Mouse (Mus musculus) kidney, postnatal 10 days (tissue): ENCODE results near the gene Polr2j.
"Not testable (repeated sequence)": the region's sequence is repeated elsewhere in the genome, so short reads cannot be mapped to it uniquely, and the experiment has no call there.

Experiments
- DNase-seq: peaks from one replicate; pipeline ENCODE4 v3.0.0; 2021; ENCODE audit warnings: mixed read lengths

Gene Polr2j

DNA sequence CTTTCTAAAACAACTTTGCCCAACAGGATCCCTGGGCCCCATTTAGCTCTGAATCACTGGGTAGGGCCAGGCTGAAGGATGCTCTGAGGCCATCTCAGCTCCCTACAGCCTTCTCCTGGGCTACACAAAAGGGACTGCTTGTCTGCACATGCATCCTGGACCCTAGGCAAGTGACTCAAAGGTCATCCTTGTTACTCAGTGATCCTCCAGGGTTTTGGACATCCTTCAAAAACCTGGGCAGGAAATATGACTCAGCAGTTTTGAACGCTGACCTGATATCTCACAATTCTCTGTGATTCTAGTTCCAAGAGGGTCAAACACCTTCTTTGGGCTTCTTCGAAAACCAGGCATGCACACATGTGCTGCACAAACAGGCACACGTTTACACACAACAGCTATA lies 7.4 kb upstream of the Polr2j start:
- no peak for DNase-seq

DNA sequence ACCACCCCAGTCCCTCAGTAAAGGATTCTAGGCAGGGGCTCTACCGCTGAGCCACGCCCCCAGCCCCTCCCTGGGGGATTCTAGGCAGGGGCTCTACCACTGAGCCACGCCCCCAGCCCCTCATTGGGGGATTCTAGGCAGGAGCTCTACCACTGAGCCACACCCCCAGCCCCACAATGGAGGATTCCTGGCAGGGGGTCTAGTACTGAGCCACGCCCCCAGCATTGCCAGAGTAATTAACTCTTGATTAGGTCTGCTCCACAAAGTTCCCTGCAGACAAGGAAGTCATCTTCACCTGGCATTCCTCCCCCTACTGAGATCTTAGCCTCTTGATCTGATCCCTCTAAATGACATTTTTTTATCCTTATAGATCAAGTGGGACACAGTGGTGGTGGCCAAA lies 2.9 kb upstream of the Polr2j start:
- DNase-seq = not testable (repeated sequence)

DNA sequence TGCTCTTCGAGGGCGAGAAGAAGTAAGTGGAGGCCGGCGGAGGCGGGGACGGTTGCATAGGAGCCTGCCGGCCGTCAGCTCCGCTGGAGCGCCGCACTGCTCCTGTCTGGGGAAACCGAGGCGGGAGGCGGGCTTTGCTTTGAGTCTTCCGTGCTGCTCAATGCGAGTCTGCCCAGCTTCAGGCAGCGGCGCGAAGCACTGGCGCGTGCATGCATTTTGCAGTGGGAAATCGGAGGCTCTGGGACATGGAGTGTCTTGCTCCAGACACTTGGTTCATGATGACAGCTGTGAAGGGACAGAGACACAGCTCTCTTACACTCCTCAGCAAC lies 317 bp downstream of the Polr2j start:
- DNase-seq = no peak

DNA sequence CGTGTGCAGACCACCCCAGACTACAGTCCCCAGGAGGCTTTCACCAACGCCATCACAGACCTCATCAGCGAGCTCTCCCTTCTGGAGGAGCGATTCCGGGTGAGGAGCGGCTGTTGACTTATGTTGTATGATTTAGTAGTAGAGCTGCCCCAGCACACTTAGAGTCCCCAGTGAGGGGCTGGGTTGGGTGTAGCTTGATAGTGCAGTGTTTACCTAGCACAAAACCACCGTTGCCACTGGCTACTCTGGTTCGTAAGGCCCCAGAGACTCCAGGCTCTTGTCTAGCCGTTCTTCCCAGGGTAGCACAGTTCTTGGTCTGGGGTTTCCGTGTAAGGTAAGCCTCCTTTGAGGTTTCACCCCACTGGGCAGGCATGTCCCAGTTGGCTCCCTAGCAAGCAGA lies 5.7 kb downstream of the Polr2j start:
- no peak for DNase-seq

DNA sequence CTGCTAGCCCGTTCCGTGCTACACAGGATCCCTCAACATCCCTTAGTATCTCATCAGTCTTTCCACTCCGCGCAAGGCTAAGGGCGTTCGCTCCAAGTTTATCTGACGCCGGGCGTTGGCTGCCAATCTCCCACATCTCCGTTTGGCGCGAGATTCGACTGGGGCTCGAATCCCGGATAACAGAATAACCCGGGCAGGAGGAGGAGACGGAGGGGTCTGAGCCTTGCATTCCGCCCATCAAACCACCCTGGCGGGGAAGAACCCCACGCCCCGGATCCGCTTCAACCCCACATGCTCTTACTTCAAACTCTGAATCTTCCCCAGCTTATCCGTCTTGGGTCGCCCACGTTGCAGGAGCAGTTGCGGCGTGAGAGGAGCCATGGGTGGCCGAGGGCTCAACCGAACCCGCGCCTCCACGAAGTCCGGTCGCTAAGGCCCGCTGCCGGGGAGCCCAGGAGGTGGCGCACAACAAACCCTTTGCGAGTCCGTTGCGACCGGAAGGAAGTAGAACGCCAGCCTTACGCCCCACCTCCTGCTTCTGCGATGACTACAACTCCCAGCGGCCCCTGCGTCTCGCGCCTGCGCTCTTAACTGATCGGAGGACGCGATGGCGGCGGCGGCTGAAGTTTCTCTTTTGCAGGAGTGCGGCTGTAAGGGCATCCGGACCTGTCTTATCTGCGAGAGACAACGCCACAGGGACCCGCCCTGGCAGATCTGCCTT lies 19.3 kb downstream of the Polr2j start, which contains the start of the genes Lrwd1 and Alkbh4:
Lrwd1 (minus strand) TSS at position 504 of the 721 bp plus-strand sequence.
Alkbh4 (plus strand) TSS at position 576 of the 721 bp plus-strand sequence.
- peak; percentile 98 for DNase-seq

DNA sequence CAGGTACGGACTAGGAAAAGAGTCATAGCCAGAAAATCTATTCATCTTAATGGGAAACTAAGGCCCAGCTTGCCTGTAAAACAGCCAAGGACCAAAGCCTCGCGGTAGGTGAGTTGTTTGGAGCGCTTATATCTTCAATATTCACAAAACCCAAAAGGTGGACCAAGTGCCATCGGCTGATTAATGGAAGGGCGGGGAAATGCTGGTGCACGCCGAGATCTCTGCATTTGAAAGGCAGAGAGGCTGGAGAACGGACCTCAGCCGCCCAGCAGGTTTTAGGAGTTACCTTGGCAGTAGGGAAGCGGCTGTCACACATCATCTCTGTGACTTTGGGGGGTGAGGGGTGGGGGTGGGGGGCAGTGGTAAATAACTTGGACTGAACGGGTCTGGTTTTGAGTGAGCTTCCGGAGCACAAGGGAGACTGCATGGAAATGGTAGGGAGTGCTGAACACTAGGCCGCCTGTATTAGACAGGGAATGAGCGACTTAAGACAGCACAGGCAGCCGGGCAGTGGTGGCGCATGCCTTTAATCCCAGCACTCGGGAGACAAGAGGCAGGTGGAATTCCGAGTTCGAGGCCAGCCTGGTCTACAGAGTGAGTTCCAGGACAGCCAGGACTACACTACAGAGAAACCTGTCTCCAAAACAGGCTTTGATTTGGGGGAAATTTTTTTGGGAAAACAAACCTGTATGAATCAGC lies 20.0 kb downstream of the Polr2j start:
- DNase-seq = no peak

DNA sequence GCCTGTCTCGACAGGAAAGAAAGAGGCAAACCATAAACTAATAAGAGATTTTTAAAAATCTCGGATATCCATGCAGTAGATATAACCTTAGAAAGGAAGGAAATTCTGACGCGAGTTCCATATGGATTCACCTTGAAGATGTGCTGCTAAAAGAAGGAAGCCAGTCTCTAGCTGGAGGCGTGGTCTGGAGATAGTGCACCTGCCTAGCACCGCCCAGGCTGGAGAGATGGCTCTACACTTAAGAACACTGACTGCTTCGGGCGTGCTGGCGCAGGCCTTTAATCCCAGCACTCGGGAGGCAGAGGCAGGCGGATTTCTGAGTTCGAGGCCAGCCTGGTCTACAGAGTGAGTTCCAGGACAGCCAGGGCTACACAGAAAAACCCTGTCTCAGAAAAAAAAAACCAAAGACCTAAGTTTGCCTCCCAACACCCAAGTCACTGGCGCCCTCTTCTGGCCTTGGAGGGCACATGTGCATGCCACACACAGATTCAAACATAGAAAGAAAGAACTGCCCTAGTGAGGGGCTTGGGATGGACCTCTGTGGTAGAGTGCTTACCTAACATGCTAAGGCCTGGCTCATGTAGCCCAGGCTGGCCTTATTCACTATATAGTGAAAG lies 21.3 kb downstream of the Polr2j start:
- DNase-seq = peak; percentile 71

DNA sequence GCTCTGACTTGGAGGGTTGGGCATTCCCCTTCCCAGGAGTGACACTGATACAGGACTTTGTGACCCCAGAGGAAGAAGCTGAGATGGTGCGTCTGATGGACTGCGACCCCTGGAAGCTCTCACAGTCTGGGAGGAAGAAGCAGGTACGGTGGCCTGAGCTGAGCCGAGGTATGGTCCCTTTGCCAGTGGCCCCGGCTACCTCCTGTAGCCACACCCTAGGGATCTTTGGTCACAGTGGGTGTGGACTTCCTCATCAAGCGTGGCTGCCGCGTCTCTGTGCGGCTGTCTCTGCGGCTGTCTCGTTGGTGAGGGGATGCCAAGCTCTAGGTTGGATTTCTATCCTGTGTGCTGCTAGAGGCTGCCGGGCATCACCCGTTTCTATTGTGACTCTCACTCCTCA lies 23.0 kb downstream of the Polr2j start:
- DNase-seq = no peak

DNA sequence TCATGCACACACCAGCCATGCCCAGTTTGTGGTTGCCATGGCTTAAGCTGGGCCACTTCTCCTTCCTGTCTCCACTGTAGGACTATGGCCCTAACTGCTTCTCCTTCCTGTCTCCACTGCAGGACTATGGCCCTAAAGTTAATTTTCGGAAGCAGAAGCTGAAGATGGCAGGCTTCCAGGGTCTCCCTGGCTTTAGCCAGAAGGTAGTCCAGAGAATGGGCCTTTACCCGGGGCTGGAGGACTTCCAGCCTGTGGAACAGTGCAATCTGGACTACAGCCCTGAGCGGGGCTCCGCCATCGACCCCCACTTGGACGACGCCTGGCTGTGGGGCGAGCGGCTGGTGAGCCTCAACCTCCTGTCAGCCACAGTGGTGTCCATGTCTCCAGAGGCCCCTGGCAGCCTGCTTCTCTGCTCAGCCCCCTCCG lies 23.6 kb downstream of the Polr2j start:
- no peak for DNase-seq

DNA sequence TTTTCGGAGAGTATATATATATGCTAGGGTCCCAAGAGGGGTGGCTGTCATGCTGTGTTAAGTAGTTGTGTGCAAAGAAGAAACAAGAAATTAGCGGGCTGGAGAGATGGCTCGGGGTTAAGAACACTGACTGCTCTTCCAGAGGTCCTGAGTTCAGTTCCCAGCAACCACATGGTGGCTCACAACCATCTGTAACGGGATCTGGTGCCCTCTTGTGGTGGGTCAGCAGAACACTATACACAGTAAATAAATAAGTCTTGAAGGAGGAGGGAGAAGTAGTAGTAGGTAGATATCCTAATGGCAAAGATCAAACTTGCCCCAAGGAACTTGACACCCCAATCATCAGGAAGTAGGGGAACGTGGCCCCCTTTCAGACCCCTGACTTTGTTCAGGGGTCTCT lies 26.3 kb downstream of the Polr2j start:
- no peak for DNase-seq

DNA sequence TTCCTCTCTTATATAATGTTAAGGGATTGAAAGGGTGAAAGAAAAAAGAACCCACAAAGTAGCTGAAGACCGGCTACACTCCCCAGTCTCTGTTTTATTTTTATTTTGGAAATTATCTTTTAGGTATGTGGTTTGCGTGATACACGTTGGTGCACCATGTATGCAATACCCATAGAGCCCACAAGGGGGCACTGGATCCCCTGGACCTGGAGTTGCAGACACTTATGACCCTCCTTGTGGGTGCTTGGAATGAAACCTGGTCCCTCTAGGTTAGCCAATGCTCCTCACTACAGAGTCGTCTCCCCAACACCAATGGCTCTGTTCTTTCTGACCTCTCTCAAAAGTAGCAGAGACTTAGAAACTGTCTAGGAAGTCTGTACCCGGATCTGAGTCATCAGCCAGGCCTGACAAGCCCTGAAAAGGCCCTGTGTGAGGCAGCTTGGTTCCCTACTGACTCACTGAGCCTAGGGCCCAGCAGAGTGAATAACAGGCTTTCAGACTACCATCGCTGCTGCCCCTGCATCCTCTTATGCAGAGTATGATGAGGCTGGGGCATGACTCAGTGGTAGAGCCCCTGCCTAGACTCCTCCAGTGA lies 26.8 kb downstream of the Polr2j start:
- peak; percentile 42 for DNase-seq

DNA sequence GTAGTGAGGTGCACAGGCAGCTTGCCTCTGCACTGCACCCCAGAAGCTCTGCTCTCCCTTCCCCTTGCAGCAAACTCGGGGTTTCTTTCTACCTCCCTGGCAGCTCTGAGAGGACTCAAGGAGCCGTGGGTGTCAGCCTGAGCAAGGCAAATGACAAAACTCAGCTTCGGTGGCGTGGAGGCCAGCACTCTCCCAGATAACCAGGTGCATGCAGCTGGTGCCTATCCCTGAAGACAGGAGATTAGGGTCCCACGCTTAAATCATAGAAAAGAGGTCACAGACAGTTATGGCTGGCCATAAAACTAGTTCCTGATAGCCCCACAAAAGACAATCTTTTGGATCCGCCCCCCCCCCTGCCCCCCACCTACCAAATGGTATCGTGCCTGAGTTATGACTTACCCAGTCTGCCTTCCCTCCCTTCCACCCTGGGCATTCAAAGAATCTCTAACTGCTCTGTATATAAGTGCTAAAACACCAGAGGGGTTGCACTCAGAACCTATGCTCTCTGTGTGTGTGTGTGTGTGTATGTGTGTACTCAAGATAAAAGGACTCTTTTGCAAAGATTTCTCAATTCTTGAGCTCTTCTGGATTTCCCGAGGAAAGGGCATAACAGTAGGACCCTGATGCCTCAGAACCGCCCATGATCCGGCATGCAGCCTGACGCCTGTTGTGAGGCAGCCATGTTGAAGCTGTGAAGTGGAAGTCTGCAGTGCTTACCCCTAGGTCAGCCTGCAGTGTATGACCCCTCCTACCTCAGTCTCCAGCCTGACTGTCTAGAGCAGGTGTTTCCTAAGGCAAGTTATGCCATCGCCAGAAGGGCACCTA lies 28.4 kb downstream of the Polr2j start:
- peak; percentile 63 for DNase-seq

DNA sequence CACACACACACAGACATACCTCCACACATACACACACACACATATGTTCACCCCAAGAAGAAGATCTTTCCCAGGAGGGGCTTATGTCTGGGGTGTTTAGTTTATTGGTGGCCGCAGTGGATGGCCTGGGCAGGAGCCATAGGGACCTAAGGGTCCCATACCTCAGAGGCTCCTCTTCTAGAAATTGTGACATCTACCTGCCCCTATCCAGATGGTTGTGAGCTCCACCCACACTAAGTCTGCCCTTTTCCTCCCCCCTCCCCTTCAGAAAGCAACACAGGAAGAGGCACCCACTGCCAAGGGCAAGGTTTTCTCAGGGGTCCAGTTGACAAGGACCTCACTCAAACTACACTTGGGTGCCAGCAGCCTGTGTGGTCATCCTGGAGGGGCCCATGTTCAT lies 30.5 kb downstream of the Polr2j start:
- DNase-seq = no peak

DNA sequence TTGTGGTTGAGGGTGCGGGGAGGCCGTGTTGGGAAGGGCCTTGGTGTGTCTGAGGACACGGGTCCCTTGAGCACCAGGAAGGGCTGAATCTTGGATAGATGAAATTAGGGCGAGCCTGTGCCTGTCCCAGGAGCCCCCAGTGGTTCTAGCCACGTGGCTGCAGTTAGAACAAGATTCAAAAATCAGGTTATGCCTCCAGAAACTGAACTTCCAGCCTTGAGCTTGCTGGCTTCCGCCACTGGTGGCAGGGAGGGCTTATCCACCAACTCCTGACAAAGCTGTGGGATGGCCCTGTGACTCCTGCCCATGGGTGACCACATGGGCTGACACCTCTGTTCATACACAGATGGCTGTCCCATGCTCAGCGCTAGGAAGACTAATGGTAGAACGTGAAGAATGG lies 31.3 kb downstream of the Polr2j start:
- DNase-seq = no peak

DNA sequence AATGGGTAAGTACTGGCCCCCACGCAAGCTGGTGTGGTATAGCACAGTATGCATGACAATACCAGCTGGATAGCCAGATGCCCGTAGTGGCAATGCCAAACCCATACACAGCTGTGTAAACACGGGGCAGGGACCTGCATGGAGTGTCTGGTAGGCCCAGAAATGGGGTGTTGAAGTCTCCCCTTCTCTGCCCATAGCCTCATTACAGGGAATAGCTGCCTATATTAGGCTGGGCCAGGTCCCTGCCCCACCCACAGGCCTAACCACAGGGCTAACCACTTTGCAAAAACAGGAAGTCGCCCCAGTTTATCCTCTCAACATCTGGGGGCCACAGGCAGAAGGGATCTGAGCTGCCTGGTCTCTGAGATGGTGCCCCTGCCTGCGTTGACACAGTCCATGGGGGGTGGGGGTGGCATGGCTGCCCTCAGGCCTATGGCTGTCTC lies 32.7 kb downstream of the Polr2j start:
- DNase-seq = not testable (repeated sequence)

DNA sequence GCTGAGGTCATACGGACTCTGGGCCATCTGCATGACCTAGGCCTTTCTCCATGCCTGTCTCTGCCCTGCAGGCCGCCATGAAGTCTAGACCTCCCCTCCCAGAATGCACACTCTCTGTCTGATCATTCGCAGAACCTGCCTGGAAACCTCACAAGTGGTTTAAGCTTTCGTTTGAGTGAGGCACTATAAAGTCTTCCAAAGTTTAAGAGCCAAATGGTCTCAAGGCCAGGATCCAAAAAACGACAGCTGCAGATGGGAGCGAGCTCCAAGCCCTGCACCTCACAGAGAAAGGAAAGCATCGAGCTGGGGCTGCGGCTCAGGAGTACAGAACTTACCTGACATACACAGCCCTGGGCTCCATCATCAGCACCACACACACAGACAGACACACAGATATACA lies 35.9 kb downstream of the Polr2j start:
- DNase-seq = peak; percentile 45

DNA sequence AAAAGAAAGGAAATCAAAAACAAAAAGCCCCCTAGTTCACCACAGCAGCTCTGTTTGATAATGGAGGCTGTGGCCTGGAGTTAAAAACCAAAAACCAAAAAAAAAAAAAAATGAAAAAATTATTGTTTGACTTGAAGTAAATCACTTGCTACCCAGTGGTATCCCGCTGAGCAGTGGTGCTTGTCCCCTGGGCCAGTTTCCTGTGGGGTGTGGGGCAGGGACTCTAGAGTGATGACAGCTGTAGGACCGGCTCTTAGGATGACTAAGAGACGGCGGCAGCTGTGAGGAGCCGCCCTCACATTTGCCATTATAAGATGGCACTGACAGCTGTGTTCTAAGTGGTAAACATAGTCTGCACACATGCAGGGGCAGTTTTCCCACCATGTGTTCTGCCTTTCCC lies 39.0 kb downstream of the Polr2j start:
- peak; percentile 61 for DNase-seq

DNA sequence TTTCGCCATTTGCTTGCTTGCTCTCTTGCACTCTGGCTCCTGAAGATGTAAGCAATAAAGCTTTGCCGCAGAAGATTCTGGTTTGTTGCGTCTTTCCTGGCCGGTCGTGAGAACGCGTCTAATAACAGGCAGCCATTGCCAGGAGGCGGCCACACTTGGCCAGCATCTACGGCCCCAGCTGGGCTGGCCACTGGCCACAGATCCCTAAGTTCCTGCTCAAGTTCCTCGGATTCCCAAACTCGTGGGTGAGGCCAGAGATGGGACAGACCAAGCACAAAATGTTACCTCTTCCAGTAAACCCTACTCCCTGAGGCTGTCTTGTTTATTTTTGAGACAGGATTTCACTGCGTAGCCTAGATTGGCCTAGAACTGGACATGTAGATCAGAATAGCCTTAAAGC lies 43.7 kb downstream of the Polr2j start:
- DNase-seq = peak; percentile 68

DNA sequence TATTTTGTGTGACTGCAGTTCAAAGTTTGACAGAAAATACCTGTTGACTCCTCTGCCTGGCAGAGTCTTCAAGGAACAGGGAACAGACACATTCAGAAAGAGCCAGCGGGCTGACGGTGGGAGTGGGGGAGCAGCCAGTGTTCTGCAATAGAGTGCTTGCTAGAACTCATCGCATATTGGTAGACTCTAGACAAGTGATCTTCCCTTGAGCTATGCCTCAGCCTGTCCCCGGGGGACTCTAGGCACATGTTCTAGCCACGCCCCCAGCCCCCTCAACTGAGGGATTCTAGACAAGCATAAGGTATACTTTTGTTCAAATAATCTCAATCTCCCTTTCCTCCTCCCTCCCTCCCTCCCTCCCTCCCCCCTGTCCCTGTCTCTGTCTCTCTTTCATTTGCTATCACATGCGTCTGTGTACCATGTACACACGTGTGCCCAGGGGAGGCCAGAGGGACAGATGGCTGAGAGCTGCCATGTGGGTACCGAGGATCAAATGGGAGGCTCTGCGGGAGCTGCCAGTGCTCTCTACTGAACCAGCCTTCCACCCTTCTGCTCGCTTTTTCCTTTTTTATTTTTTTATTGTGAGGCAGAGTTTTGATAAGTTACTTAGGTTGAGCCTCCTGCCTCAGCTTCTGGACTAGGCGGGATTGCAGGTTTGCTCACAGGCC lies 47.5 kb downstream of the Polr2j start:
- DNase-seq = no peak

DNA sequence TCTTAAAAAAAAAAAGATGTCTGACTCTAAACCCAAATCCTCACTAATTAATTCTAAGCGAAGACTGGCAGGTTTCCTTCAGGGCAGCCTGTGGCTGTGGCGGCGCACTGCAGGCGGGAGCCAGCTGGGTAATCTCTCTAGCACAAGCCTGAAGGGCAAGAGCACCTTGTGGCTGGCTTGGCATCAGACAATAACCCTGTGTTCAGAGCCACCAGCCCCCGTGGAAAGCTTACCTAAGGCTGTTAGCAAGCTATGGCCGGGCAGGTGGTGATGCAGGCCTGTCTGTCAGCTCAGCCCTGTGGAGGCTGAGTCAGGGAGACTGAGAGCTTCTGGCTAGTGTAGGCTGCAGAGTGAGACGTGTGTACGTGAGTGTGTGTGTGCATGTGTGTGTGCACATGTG lies 48.8 kb downstream of the Polr2j start:
- DNase-seq = no peak

DNA sequence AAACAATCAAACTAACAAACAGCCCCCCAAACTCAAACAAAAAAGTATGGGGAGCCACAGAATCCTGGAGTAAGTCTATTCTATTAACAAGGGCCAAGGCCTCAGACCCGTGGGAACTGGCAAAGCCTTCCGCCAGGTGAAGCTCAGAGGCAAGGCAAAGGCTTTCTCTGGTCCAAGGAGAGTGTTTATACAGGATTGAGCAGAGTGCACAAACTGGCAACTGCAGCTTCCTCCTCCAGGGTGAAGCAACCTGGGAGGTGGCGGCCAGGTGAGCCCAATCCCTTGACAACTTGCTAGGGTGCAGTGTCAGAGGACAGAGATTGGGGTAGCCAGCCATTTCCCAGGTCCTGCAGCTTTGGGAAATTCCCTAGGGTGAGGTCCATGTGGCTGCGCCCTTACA lies 50.9 kb downstream of the Polr2j start:
- DNase-seq = no peak

DNA sequence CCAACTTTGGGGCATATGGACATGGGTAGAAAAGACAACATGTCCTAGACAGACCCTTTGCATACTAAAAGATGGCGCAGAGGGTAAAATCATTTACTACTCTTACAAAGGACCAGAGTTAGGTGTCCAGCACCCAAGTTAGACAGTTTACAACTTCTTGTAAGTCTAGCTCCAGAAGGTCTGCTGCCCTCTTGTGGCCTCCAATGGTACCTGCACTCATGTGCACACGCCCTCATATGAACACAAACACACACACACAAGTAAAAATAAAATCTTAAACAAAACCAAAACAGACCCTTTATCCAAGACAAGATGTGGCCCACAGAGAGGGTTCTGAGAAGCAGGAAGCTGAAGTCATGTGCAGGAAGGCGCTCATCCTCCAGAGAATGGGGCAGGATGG lies 51.6 kb downstream of the Polr2j start:
- DNase-seq = no peak
